In genomic region chr11:64671898-64672297, GRCm38 (mm10) we compare ENCODE assay signal across 13 mouse cellular contexts.
A peak's percentile ranks its signal among the peaks of the same experiment; 100 is the strongest.
DNase-seq lines count a peak whose midpoint lies in the region; ATAC-seq and TF ChIP-seq lines count a peak whose summit lies in the region.
"Had no signal": no experiment of that assay in that cellular context is flagged by ENCODE, and none has a peak within 500 bp of the region (broad histone marks: within the 10 kb centered on the region; RNA-seq: fewer than 3 reads in every experiment).

No protein-coding gene starts in this region.

- H3K36me3 ChIP-seq in hindbrain, embryonic 14.5 days (replicated peaks; ENCODE audit: control insufficient read depth, insufficient read depth) = no peaks in the 10 kb centered on the region
- no peaks in the 10 kb centered on the region for H3K36me3 ChIP-seq in hindbrain, embryonic 13.5 days
- H3K36me3 ChIP-seq in embryonic facial prominence, embryonic 14.5 days (ENCODE audit: control insufficient read depth, insufficient read depth, low read length) = no peaks in the 10 kb centered on the region
- no peaks in the 10 kb centered on the region for H3K36me3 ChIP-seq in midbrain, embryonic 14.5 days (ENCODE audit: control insufficient read depth, insufficient read depth, low read length)
- no peaks in the 10 kb centered on the region for H3K36me3 ChIP-seq in heart, embryonic 10.5 days

- no peak overlapping the region for H3K27ac ChIP-seq in hindbrain, embryonic 14.5 days
- H3K27ac ChIP-seq in hindbrain, embryonic 13.5 days = no peak overlapping the region
- no peak overlapping the region for H3K27ac ChIP-seq in embryonic facial prominence, embryonic 14.5 days (replicated peaks; ENCODE audit: low read depth, low read length)
- no peak overlapping the region for H3K27ac ChIP-seq in midbrain, embryonic 14.5 days (replicated peaks; ENCODE audit: low read depth, low read length)
- H3K27ac ChIP-seq in heart, embryonic 10.5 days = no peak overlapping the region
- H3K27ac ChIP-seq: heart, adult 2 months had no signal

- DNase-seq in hindbrain, embryonic 14.5 days (ENCODE audit: low spot score) = peak; percentile 29
- DNase-seq in brain, embryonic 14.5 days (ENCODE audit: low read depth) = peak; percentile 87
- peak; percentile 88 for DNase-seq in embryonic facial prominence, embryonic 14.5 days (ENCODE audit: low spot score)
- DNase-seq in midbrain, embryonic 14.5 days = peak; percentile 50
- DNase-seq in neural tube, embryonic 10.5 days (ENCODE audit: extremely low spot score, low spot score) = no peak
- no peak for DNase-seq in heart, embryonic 10.5 days (ENCODE audit: low spot score)
- no peak for DNase-seq in thymus, postnatal 25 days
- DNase-seq: cerebellum, adult 11 months; heart, adult 2 months; kidney, adult 9 months; liver, postnatal 0 days; right cerebral cortex, postnatal 14 days had no signal

- no peak for TF ChIP-seq CTCF in brain, embryonic 14.5 days (IDR thresholded peaks at IDR 0.05; ENCODE audit: borderline replicate concordance, extremely low read depth, insufficient read depth, insufficient read length)

- H3K9ac ChIP-seq in hindbrain, embryonic 14.5 days = no peak overlapping the region
- H3K9ac ChIP-seq in hindbrain, embryonic 13.5 days = no peak overlapping the region
- no peak overlapping the region for H3K9ac ChIP-seq in embryonic facial prominence, embryonic 14.5 days (ENCODE audit: low read depth, low read length)
- H3K9ac ChIP-seq in midbrain, embryonic 14.5 days (replicated peaks; ENCODE audit: low read length) = no peak overlapping the region
- H3K9ac ChIP-seq: liver, postnatal 0 days had no signal

- ATAC-seq in hindbrain, embryonic 14.5 days (ENCODE audit: low FRiP score) = no peak
- no peak for ATAC-seq in hindbrain, embryonic 13.5 days (ENCODE audit: low FRiP score)
- ATAC-seq in embryonic facial prominence, embryonic 14.5 days (ENCODE audit: low read depth) = peak; percentile 97
- ATAC-seq in midbrain, embryonic 14.5 days (ENCODE audit: low FRiP score, low TSS enrichment) = no peak
- ATAC-seq: liver, postnatal 0 days had no signal

- H3K4me3 ChIP-seq in hindbrain, embryonic 14.5 days (replicated peaks; ENCODE audit: low read length) = no peak overlapping the region
- no peak overlapping the region for H3K4me3 ChIP-seq in hindbrain, embryonic 13.5 days
- no peak overlapping the region for H3K4me3 ChIP-seq in embryonic facial prominence, embryonic 14.5 days (ENCODE audit: low read depth, low read length)
- H3K4me3 ChIP-seq in midbrain, embryonic 14.5 days (replicated peaks; ENCODE audit: low read depth, low read length) = no peak overlapping the region
- no peak overlapping the region for H3K4me3 ChIP-seq in heart, embryonic 10.5 days
- H3K4me3 ChIP-seq: heart, adult 2 months had no signal

- H3K9me3 ChIP-seq in hindbrain, embryonic 14.5 days (ENCODE audit: control insufficient read depth, low read length) = peaks cover 9% of the 10 kb centered on the region; the same call in 1 of the 2 replicates
- peaks cover 4% of the 10 kb centered on the region; the same call in 1 of the 2 replicates for H3K9me3 ChIP-seq in hindbrain, embryonic 13.5 days
- peaks cover 11% of the 10 kb centered on the region for H3K9me3 ChIP-seq in embryonic facial prominence, embryonic 14.5 days (ENCODE audit: control insufficient read depth, low read length)
- H3K9me3 ChIP-seq in midbrain, embryonic 14.5 days (ENCODE audit: control insufficient read depth, low read length) = no peaks in the 10 kb centered on the region; the same call in 1 of the 2 replicates
- no peaks in the 10 kb centered on the region for H3K9me3 ChIP-seq in heart, embryonic 10.5 days

- H3K27me3 ChIP-seq in hindbrain, embryonic 14.5 days (ENCODE audit: control insufficient read depth, insufficient read depth, low read length) = no peaks in the 10 kb centered on the region
- H3K27me3 ChIP-seq in hindbrain, embryonic 13.5 days = no peaks in the 10 kb centered on the region
- no peaks in the 10 kb centered on the region for H3K27me3 ChIP-seq in embryonic facial prominence, embryonic 14.5 days (replicated peaks; ENCODE audit: control insufficient read depth, insufficient read depth, low read length)
- no peaks in the 10 kb centered on the region for H3K27me3 ChIP-seq in midbrain, embryonic 14.5 days (ENCODE audit: control insufficient read depth, insufficient read depth, low read length)
- H3K27me3 ChIP-seq in heart, embryonic 10.5 days (ENCODE audit: insufficient read depth, poor library complexity, severe bottlenecking) = no peaks in the 10 kb centered on the region

- no peak for TF ChIP-seq POLR2A in brain, embryonic 14.5 days (IDR thresholded peaks at IDR 0.05; ENCODE audit: borderline replicate concordance, extremely low read depth, insufficient read depth, insufficient read length, poor library complexity, severe bottlenecking)

- H3K4me2 ChIP-seq in hindbrain, embryonic 14.5 days (replicated peaks) = no peak overlapping the region
- no peak overlapping the region for H3K4me2 ChIP-seq in hindbrain, embryonic 13.5 days
- no peak overlapping the region for H3K4me2 ChIP-seq in embryonic facial prominence, embryonic 14.5 days (ENCODE audit: low read depth, low read length)
- no peak overlapping the region for H3K4me2 ChIP-seq in midbrain, embryonic 14.5 days (ENCODE audit: low read length)

- 66% methylated on average over 3 of the region's 3 CpGs for WGBS in hindbrain, embryonic 14.5 days
- 70% methylated on average over 3 of the region's 3 CpGs for WGBS in hindbrain, embryonic 13.5 days
- 26% methylated on average over 3 of the region's 3 CpGs for WGBS in embryonic facial prominence, embryonic 14.5 days
- 52% methylated on average over 3 of the region's 3 CpGs for WGBS in midbrain, embryonic 14.5 days
- WGBS in heart, embryonic 10.5 days = 25% methylated on average over 3 of the region's 3 CpGs

- H3K4me1 ChIP-seq in hindbrain, embryonic 14.5 days (replicated peaks; ENCODE audit: control insufficient read depth, insufficient read depth, low read length) = no peaks in the 10 kb centered on the region
- no peaks in the 10 kb centered on the region for H3K4me1 ChIP-seq in hindbrain, embryonic 13.5 days (replicated peaks)
- H3K4me1 ChIP-seq in embryonic facial prominence, embryonic 14.5 days (ENCODE audit: control insufficient read depth, insufficient read depth, low read length) = peaks cover 8% of the 10 kb centered on the region; the same call in 1 of the 2 replicates
- no peaks in the 10 kb centered on the region for H3K4me1 ChIP-seq in midbrain, embryonic 14.5 days (ENCODE audit: control insufficient read depth, insufficient read depth, low read length)
- H3K4me1 ChIP-seq in heart, embryonic 10.5 days = peaks cover 4% of the 10 kb centered on the region; the same call in 1 of the 2 replicates

Comparison
In these comparisons a context has a peak if more than half of its experiments do, and no peak if none do; other contexts are left out.
1. DNase-seq: peak in hindbrain, embryonic 14.5 days (single experiment), brain, embryonic 14.5 days (single experiment), embryonic facial prominence, embryonic 14.5 days (single experiment) and midbrain, embryonic 14.5 days (single experiment); none in neural tube, embryonic 10.5 days (single experiment), heart, embryonic 10.5 days (single experiment) and thymus, postnatal 25 days (single experiment).